Mouse (Mus musculus): ENCODE data around the gene Fcgrt. TPM values are rescaled to one million over a fixed set of nuclear protein-coding genes. Genes with fewer than 3 reads are reported as not detected.
A peak's percentile ranks its signal among the peaks of the same experiment; 100 is the strongest.

The Fcgrt gene
- total and polyA plus RNA-seq, 3 experiments: 0.13 to 0.16 TPM; not detected in 1

- H3K36me3 ChIP-seq (replicated peaks in 1 of 2; ENCODE audit: control insufficient read depth in 1 of 2, insufficient read depth in 1 of 2, low read length in 1 of 2): peaks cover 0 to 26% of the 10 kb centered on the region in 2 experiments
- H3K27me3 ChIP-seq (replicated peaks): no peaks in the 10 kb centered on the region
- H3K9me3 ChIP-seq (replicated peaks; ENCODE audit: low read length): peaks cover 3% of the 10 kb centered on the region
- dilution Hi-C loops (cut with MboI; ENCODE audit: extremely low pct_ligation_motif_present, extremely low pct_unique_long_range_greater_than_20kb, low sequenced_read_pairs): no loop called here
- in situ Hi-C loops (cut with MboI; ENCODE audit: low pct_ligation_motif_present, low pct_unique_long_range_greater_than_20kb, low sequenced_read_pairs): no loop called here
- H3K79me2 ChIP-seq (replicated peaks; ENCODE audit: control insufficient read depth, extremely low read depth, insufficient read depth, poor library complexity, severe bottlenecking): no peaks in the 10 kb centered on the region
- peaks cover 5 to 25% of the 10 kb centered on the region in 2 experiments for H3K4me1 ChIP-seq (ENCODE audit: control insufficient read depth in 1 of 2, insufficient read depth in 2 of 2)
- TF ChIP-seq ZMIZ1 (IDR thresholded peaks at IDR 0.05; ENCODE audit: low read depth, low read length): no peak
- no peak for TF ChIP-seq MAFK (IDR thresholded peaks at IDR 0.05; ENCODE audit: insufficient replicate concordance, low read length)
- no peak for TF ChIP-seq JUN (IDR thresholded peaks at IDR 0.05; ENCODE audit: insufficient read depth, low read depth, low read length)
- no peak for TF ChIP-seq CTCF (conservative IDR thresholded peaks at IDR 0.05 in 1 of 2, IDR thresholded peaks at IDR 0.05 in 1 of 2; ENCODE audit: low read depth in 2 of 2, low read length in 2 of 2)
- no peak for TF ChIP-seq TBP (conservative IDR thresholded peaks at IDR 0.05; ENCODE audit: low read depth, low read length)
- TF ChIP-seq PAX5 (IDR thresholded peaks at IDR 0.05; ENCODE audit: low read length): no peak
- peak overlapping the region; percentile 86; the same call in 1 of the 2 replicates for H3K9ac ChIP-seq (ENCODE audit: insufficient read depth, low read depth)
- H3K4me3 ChIP-seq (replicated peaks in 1 of 3; ENCODE audit: low read depth in 2 of 3, low read length in 2 of 3, poor library complexity in 1 of 3): peak overlapping the region; percentile 37 to 76 (median 67)
- no peak for DNase-seq (ENCODE audit: extremely low read depth)
- H3K27ac ChIP-seq (ENCODE audit: insufficient read depth, low read depth): no peak overlapping the region
- H3K4me2 ChIP-seq (ENCODE audit: insufficient read depth, low read depth, poor library complexity, severe bottlenecking): peak overlapping the region; percentile 72
Observed at GRCm38 (mm10) chr7:45135370-45135769, 31.7 kb upstream of the Fcgrt start.

- TF ChIP-seq EP300 (IDR thresholded peaks at IDR 0.05; ENCODE audit: low read length) (no peak), USF2 (conservative IDR thresholded peaks at IDR 0.05; ENCODE audit: low read depth, low read length) (no peak), JUND (conservative IDR thresholded peaks at IDR 0.05; ENCODE audit: low read depth, low read length) (no peak), MAZ (IDR thresholded peaks at IDR 0.05; ENCODE audit: low read depth, low read length) (no peak), POLR2A (IDR thresholded peaks at IDR 0.05; ENCODE audit: low read depth, low read length) (no peak), GABPA (IDR thresholded peaks at IDR 0.05; ENCODE audit: insufficient replicate concordance, low read depth, low read length) (no peak)
- in situ Hi-C loops (cut with MboI; ENCODE audit: low pct_ligation_motif_present, low pct_unique_long_range_greater_than_20kb, low sequenced_read_pairs): no loop called here
- Histone ChIP-seq H3K79me2 (replicated peaks; ENCODE audit: control insufficient read depth, extremely low read depth, insufficient read depth, poor library complexity, severe bottlenecking) (no peaks in the 10 kb centered on the region), H3K36me3 (replicated peaks in 1 of 2; ENCODE audit: control insufficient read depth in 1 of 2, insufficient read depth in 1 of 2, low read length in 1 of 2) (peaks cover 0 to 23% of the 10 kb centered on the region in 2 experiments), H3K27me3 (replicated peaks) (no peaks in the 10 kb centered on the region), H3K9me3 (replicated peaks; ENCODE audit: low read length) (peaks cover 3% of the 10 kb centered on the region), H3K4me2 (ENCODE audit: insufficient read depth, low read depth, poor library complexity, severe bottlenecking) (no peak overlapping the region), H3K9ac (ENCODE audit: insufficient read depth, low read depth) (no peak overlapping the region), H3K27ac (ENCODE audit: insufficient read depth, low read depth) (no peak overlapping the region), H3K4me1 (ENCODE audit: control insufficient read depth in 1 of 2, insufficient read depth in 2 of 2) (peaks cover 7 to 28% of the 10 kb centered on the region in 2 experiments), H3K4me3 (replicated peaks in 1 of 3; ENCODE audit: low read depth in 2 of 3, low read length in 2 of 3, poor library complexity in 1 of 3) (no peak overlapping the region)
- dilution Hi-C loops (cut with MboI; ENCODE audit: extremely low pct_ligation_motif_present, extremely low pct_unique_long_range_greater_than_20kb, low sequenced_read_pairs): no loop called here
- peak; percentile 65 for DNase-seq (ENCODE audit: extremely low read depth)
Observed at GRCm38 (mm10) chr7:45134544-45135026, 30.9 kb upstream of the Fcgrt start.

GRCm38 (mm10) chr7:45133446-45134159 lies 30.0 kb upstream of the Fcgrt start:
- no peak overlapping the region for H3K4me3 ChIP-seq (replicated peaks in 1 of 3; ENCODE audit: low read depth in 2 of 3, low read length in 2 of 3, poor library complexity in 1 of 3)
- no peak overlapping the region for H3K27ac ChIP-seq (ENCODE audit: insufficient read depth, low read depth)
- H3K36me3 ChIP-seq (replicated peaks in 1 of 2; ENCODE audit: control insufficient read depth in 1 of 2, insufficient read depth in 1 of 2, low read length in 1 of 2): peaks cover 0 to 23% of the 10 kb centered on the region in 2 experiments
- dilution Hi-C loops (cut with MboI; ENCODE audit: extremely low pct_ligation_motif_present, extremely low pct_unique_long_range_greater_than_20kb, low sequenced_read_pairs) (no loop called here), in situ Hi-C loops (cut with MboI; ENCODE audit: low pct_ligation_motif_present, low pct_unique_long_range_greater_than_20kb, low sequenced_read_pairs) (no loop called here)
- H3K79me2 ChIP-seq (replicated peaks; ENCODE audit: control insufficient read depth, extremely low read depth, insufficient read depth, poor library complexity, severe bottlenecking): no peaks in the 10 kb centered on the region
- H3K9ac ChIP-seq (ENCODE audit: insufficient read depth, low read depth): no peak overlapping the region
- H3K4me1 ChIP-seq (ENCODE audit: control insufficient read depth in 1 of 2, insufficient read depth in 2 of 2): peaks cover 7 to 30% of the 10 kb centered on the region in 2 experiments
- peaks cover 3% of the 10 kb centered on the region for H3K9me3 ChIP-seq (replicated peaks; ENCODE audit: low read length)
- no peak for DNase-seq (ENCODE audit: extremely low read depth)
- no peak overlapping the region for H3K4me2 ChIP-seq (ENCODE audit: insufficient read depth, low read depth, poor library complexity, severe bottlenecking)
- H3K27me3 ChIP-seq (replicated peaks): no peaks in the 10 kb centered on the region
- TF ChIP-seq POLR2AphosphoS2 (IDR thresholded peaks at IDR 0.05; ENCODE audit: low read depth, low read length) (no peak), MXI1 (IDR thresholded peaks at IDR 0.05; ENCODE audit: low read depth, low read length) (no peak), IRF4 (IDR thresholded peaks at IDR 0.05; ENCODE audit: low read depth, low read length) (no peak), CHD1 (IDR thresholded peaks at IDR 0.05; ENCODE audit: low read depth, low read length) (no peak), EP300 (IDR thresholded peaks at IDR 0.05; ENCODE audit: low read length) (no peak), MEF2A (IDR thresholded peaks at IDR 0.05; ENCODE audit: borderline replicate concordance, low read depth, low read length) (no peak), CTCF (conservative IDR thresholded peaks at IDR 0.05 in 1 of 2, IDR thresholded peaks at IDR 0.05 in 1 of 2; ENCODE audit: low read depth in 2 of 2, low read length in 2 of 2) (peak in 1 of 2 experiments; percentile 42; a peak in 2 of 4 replicates)
